Mouse (Mus musculus) frontal cortex, postnatal 36 days (tissue): ENCODE data around the gene Olfr1133.
"Not testable (repeated sequence)": the region's sequence is repeated elsewhere in the genome, so short reads cannot be mapped to it uniquely, and the experiment has no call there.

Source experiments
- DNase-seq, 2 experiments: peaks; one replicate each; pipeline ENCODE4 v3.0.0; 2022; ENCODE audit warnings: low spot score in 2 of 2

The Olfr1133 gene

DNA sequence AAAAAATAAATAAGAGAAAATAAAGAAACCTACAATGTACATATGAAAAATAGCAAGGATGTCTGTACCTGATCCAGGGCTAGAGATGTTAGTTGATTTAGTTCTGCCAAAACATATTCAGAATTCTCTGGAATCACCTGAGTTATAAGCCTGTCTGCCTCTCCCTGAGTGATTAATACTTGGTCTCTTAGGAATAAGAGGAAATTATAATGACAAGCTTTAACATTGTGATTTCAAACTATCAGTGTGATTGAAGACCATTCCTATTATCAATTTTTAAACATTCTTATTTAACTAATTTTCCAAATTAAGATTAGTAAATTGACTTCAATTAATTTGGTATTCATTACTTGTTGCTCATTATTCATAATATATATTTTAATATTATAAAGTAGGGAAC lies at the start of gene Olfr1133:
Gene Olfr1133 (minus strand): TSS at position 101 of the 400 bp plus-strand sequence.
- no peak for DNase-seq

DNA sequence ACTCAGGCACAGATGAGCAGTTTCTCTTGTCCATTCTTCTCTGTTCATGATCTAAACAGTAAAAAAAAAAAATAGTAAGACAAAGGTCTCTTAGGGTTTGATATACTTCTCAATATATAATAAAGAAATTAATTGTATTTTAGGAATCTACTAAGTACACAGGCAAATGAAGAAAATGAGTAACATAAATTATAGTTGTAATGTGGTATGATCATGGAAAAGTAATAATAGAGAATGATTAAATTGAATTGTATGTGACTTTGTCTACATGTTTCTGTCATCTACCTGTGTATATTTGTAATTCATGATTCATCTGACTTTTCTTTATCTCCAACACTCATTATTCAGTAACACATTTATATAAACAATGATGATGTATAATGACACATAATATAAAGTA lies 46.7 kb upstream of the Olfr1133 start, which contains the start of gene Olfr1136:
Gene Olfr1136 (minus strand): TSS at position 101 of the 400 bp plus-strand sequence.
- DNase-seq, result no peak

DNA sequence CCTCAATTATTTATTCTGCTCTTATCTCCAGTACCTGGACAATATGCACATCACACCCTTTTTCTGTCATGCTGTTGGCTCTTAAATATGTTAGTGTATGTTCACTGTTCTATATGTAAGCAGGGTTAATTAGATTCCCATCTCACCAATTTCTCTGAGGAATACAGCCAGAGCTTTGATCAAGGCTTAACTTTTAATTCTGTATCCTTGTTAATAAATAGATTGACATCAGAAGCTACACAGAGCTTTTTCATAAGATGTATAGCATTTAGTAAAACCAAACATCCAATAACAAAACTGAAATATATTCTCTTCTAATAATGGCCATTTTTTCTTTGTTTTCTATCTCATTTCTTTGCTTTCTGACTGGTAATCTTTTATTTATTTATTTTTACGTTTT lies 26.4 kb upstream of the Olfr1133 start, which contains the start of gene Olfr1135:
Gene Olfr1135 (minus strand): TSS at position 101 of the 400 bp plus-strand sequence.
- DNase-seq, result no peak

DNA sequence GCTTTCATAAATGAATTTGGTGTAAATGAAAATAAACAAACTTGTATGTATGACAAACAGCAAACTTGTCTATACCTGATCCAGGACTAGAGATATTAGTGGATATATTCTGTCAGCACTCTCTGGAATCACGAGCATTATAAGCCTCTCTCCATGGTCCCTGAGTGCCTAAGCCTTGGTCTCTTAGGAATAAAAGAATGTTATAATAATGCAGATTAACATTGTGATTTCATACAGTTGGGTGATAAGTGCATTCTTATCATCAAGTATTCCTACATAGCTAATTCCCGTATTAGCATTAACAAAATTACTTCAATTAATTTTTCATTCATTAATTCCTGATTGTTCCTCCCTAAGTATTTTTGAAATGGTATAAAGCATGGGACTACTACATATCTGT lies 11.2 kb upstream of the Olfr1133 start, which contains the start of gene Olfr1134:
Gene Olfr1134 (minus strand): TSS at position 101 of the 400 bp plus-strand sequence.
- DNase-seq, result no peak

DNA sequence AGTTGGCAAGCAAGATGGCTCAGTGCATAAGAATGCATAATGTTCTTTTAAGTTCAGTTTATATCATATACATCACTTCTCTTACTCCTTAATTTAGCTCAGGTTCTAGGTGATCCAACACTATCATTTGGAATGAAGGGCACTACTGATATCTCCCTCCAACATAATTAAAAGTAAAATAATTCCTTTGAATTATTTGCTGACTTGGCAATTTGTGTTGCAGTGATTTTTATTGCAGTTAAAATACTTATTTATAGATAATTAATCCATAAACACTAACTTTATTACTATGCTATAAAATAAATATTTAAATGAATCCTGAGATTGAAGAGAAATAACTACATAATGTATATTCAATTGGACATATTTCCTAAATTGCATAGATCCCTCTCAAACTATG lies 4.7 kb downstream of the Olfr1133 start:
- no peak for DNase-seq

DNA sequence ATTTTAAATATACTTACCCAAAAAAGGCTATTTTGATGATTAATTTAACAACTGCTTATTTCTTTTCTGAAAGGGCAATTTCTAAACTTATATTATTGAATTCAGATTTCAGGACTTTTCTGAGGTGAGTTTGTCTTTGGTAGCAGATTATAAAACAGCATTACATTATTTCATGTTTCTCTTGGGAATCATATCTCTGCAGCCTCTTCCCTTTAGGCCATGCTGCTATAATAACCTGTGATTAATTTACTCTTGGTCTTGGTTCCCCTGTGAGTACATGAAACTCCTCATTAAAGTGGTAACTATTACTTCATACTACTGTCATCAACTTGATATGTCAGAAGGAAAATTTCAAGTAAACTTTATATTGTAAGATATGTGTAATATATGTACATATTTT lies 9.7 kb downstream of the Olfr1133 start, which contains the start of gene Olfr1132:
Gene Olfr1132 (minus strand): TSS at position 101 of the 400 bp plus-strand sequence.
- DNase-seq, result no peak

DNA sequence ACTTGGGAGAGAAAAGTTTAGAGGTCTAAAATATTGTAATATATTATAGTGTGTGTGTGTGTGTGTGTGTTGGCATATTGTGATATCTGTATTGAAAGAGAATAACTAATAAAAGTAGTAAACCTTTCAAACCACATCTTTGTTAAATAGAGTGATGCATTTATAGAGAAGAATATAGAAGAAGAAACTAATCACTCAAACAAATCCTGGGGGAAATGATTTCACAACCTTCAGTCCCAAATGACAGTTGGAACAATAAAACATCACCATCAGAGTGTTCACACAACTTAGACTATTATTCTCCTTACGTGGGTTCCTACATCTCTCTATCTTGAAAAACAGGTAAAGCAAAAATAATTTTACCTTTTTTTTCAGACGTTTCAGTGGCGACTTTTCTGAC lies 20.4 kb downstream of the Olfr1133 start, which contains the start of gene Olfr1131:
Gene Olfr1131 (plus strand): TSS at position 301 of the 400 bp plus-strand sequence.
- no peak for DNase-seq

DNA sequence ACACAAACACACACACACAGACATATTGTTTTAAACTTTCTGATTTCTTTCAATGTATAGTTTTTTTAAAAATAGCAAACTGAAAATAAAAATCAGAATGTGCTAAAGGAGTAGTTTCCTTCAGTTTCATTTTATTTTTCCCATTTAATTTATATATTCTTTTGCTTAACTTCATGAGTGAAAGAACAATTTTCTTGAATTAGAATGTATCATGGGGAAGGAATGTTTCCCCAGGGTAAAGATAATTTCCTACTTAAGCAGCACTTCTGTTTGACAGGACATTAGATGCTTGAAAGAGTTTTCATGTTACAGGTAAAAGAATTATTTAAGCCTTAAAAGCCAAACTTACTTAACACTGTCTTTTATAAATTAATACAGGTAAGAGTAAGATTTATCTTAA lies 41.3 kb downstream of the Olfr1133 start, which contains the start of gene Olfr1130:
Gene Olfr1130 (plus strand): TSS at position 301 of the 400 bp plus-strand sequence.
- not testable (repeated sequence) for DNase-seq
